Mouse (Mus musculus) embryonic facial prominence, embryonic 14.5 days (tissue): ENCODE measurements around the gene Olfr1442. TPM values are rescaled to one million over a fixed set of nuclear protein-coding genes. Genes with fewer than 3 reads are reported as not detected.

Experiments used
- ATAC-seq: fragments of 200-750 bp; cut with Nextera tagmentation; 2 replicates; pipeline ENCODE4 v1.8.0; 2017; ENCODE audit warnings: low read depth, moderate number of reproducible peaks, moderate TSS enrichment
- DNase-seq: peaks from one replicate; pipeline ENCODE4 v3.0.0-alpha.2; 2015; ENCODE audit warnings: low spot score
- H3K27ac ChIP-seq: fragments of 300-500 bp; sonication (generic); replicated peaks from 2 replicates; pipeline ENCODE4 v1.5.1; 2014; ENCODE audit warnings: low read depth, mild to moderate bottlenecking, low read length, moderate library complexity
- H3K27me3 ChIP-seq: fragments of 300-500 bp; sonication (generic); replicated peaks from 2 replicates; pipeline ENCODE4 v1.6.1; 2014; ENCODE audit warnings: low read length; ENCODE audit not compliant: control insufficient read depth, insufficient read depth
- H3K36me3 ChIP-seq: fragments of 300-500 bp; sonication (generic); 2 replicates; pipeline ENCODE4 v1.6.1; 2014; ENCODE audit warnings: low read length, mixed read lengths; ENCODE audit not compliant: control insufficient read depth, insufficient read depth
- H3K4me1 ChIP-seq: fragments of 300-500 bp; sonication (generic); 2 replicates; pipeline ENCODE4 v1.6.1; 2014; ENCODE audit warnings: antibody characterized with exemption, low read length; ENCODE audit not compliant: control insufficient read depth, insufficient read depth
- H3K4me2 ChIP-seq: fragments of 300-500 bp; sonication (generic); 2 replicates; pipeline ENCODE4 v1.6.1; 2014; ENCODE audit warnings: low read depth, mild to moderate bottlenecking, low read length, moderate library complexity, mixed read lengths
- H3K4me3 ChIP-seq: fragments of 300-500 bp; sonication (generic); 2 replicates; pipeline ENCODE4 v1.5.1; 2014; ENCODE audit warnings: low read depth, mild to moderate bottlenecking, low read length
- H3K9ac ChIP-seq: fragments of 300-500 bp; sonication (generic); 2 replicates; pipeline ENCODE4 v1.6.1; 2014; ENCODE audit warnings: low read depth, mild to moderate bottlenecking, low read length, moderate library complexity, mixed read lengths
- H3K9me3 ChIP-seq: fragments of 300-500 bp; sonication (generic); 2 replicates; pipeline ENCODE4 v1.6.1; 2016; ENCODE audit warnings: low read length; ENCODE audit not compliant: control insufficient read depth
- WGBS: fragments of 180-500 bp; shearing (Covaris S2); extraction: QIAGEN DNeasy Blood & Tissue Kit; methylation state at CpG from one replicate; pipeline ENCODE4 v1.1.7; 2014; 5-methylcytosine and 5-hydroxymethylcytosine counted together
- polyA plus RNA-seq: library from polyadenylated mRNA; unstranded; fragments of >200 nt; fragmentation: Nextera tagmentation; extraction: Ambion mirVana; gene quantifications from 2 replicates; pipeline ENCODE4 v1.2.1, GENCODE M21; 2014

Olfr1442 gene
- polyA plus RNA-seq, 1 experiment from 2014 or later: not detected

- no peak overlapping the region for H3K4me3 ChIP-seq
- ATAC-seq (no peak), DNase-seq (no peak)
- no peak overlapping the region for H3K9ac ChIP-seq
- no peak overlapping the region for H3K4me2 ChIP-seq
- 87% methylated on average over 4 of the region's 4 CpGs for WGBS
- H3K27me3 ChIP-seq: no peaks in the 10 kb centered on the region
- no peaks in the 10 kb centered on the region for H3K36me3 ChIP-seq
- no peak overlapping the region for H3K27ac ChIP-seq
- no peaks in the 10 kb centered on the region for H3K4me1 ChIP-seq
- H3K9me3 ChIP-seq: no peaks in the 10 kb centered on the region
Measured at GRCm38 (mm10) chr19:12671051-12671450, 812 bp downstream of the Olfr1442 start.

DNA sequence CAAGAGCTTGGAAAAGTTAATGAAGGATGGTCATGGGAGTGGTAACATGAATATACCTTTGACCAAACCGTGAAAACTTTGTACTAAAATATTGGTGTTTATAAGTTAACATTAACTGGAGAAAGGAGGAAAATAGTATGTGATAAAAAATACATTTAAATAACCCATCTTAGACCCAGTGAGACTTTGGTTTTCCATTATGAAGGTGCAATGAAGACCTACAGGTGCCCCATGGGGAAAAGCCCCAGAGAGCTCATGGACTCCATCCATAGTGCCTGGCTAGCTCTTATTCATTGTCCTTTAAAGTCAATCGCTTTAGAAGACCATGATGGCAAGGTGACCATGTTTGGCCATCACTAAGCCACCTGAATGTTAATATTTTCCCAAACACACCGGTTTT lies 7.6 kb downstream of the Olfr1442 start, which contains the start of gene Olfr1443:
Gene Olfr1443 (plus strand): TSS at position 301 of the 400 bp plus-strand sequence.
- no peak for DNase-seq
- no peak within 1 kb of the TSS for H3K27ac ChIP-seq
- no peaks in the 10 kb centered on the region for H3K9me3 ChIP-seq
- no peak within 1 kb of the TSS for H3K4me2 ChIP-seq
- 67% methylated on average over 3 of the region's 3 CpGs for WGBS
- H3K4me3 ChIP-seq: no peak within 1 kb of the TSS
- H3K27me3 ChIP-seq: no peaks in the 10 kb centered on the region
- no peak for ATAC-seq
- H3K36me3 ChIP-seq: no peaks in the 10 kb centered on the region
- H3K9ac ChIP-seq: no peak within 1 kb of the TSS
- no peaks in the 10 kb centered on the region for H3K4me1 ChIP-seq

- no peak overlapping the region for H3K9ac ChIP-seq
- H3K9me3 ChIP-seq: no peaks in the 10 kb centered on the region
- H3K27ac ChIP-seq: no peak overlapping the region
- H3K36me3 ChIP-seq: no peaks in the 10 kb centered on the region
- no peak for ATAC-seq
- H3K4me1 ChIP-seq: no peaks in the 10 kb centered on the region
- H3K4me3 ChIP-seq: no peak overlapping the region
- H3K4me2 ChIP-seq: no peak overlapping the region
- H3K27me3 ChIP-seq: no peaks in the 10 kb centered on the region
- no peak for DNase-seq
Measured at GRCm38 (mm10) chr19:12684638-12685037, 14.4 kb downstream of the Olfr1442 start.

- DNase-seq (no peak), ATAC-seq (no peak)
- H3K36me3 ChIP-seq: no peaks in the 10 kb centered on the region
Measured at GRCm38 (mm10) chr19:12685231-12685630, 15.0 kb downstream of the Olfr1442 start.

DNA sequence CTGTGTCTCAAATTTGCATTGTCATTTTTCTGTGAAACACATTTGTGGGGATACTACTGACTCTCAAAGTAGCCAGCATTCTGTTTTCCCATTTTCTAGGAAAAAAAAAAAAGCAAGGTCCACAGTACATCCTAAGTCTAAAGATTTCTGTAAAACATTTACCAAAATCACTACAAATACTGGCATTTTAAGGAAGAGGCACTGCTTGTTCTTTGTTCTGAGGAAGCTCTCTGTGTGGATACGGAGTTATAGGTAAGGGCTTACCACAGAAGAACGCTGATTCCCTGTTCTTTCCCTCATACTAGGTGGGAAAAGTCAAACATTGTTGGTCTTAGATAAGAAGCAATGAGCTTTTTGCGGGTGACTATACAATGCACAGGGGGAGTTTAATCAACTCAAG lies 25.4 kb downstream of the Olfr1442 start, which contains the start of gene Keg1:
Gene Keg1 (plus strand): TSS at position 197 of the 400 bp plus-strand sequence.
- DNase-seq: no peak
- Histone ChIP-seq H3K9me3 (no peaks in the 10 kb centered on the region), H3K4me2 (no peak within 1 kb of the TSS), H3K4me1 (no peaks in the 10 kb centered on the region), H3K27me3 (no peaks in the 10 kb centered on the region), H3K4me3 (no peak within 1 kb of the TSS), H3K9ac (no peak within 1 kb of the TSS), H3K36me3 (no peaks in the 10 kb centered on the region), H3K27ac (no peak within 1 kb of the TSS)
- 84% methylated on average over 3 of the region's 3 CpGs for WGBS
- no peak for ATAC-seq

More at GRCm38 (mm10) chr19:12685231-12685630, 15.0 kb downstream of the Olfr1442 start:
- H3K4me3 ChIP-seq: no peak overlapping the region
- H3K27me3 ChIP-seq: no peaks in the 10 kb centered on the region
- no peak overlapping the region for H3K9ac ChIP-seq
- H3K4me2 ChIP-seq: no peak overlapping the region
- H3K9me3 ChIP-seq: no peaks in the 10 kb centered on the region
- H3K27ac ChIP-seq: no peak overlapping the region
- H3K4me1 ChIP-seq: no peaks in the 10 kb centered on the region

- H3K36me3 ChIP-seq: no peaks in the 10 kb centered on the region
- ATAC-seq: no peak
- H3K9me3 ChIP-seq: no peaks in the 10 kb centered on the region
- no peak overlapping the region for H3K4me2 ChIP-seq
- no peak overlapping the region for H3K27ac ChIP-seq
- no peaks in the 10 kb centered on the region for H3K4me1 ChIP-seq
- no peaks in the 10 kb centered on the region for H3K27me3 ChIP-seq
- H3K4me3 ChIP-seq: no peak overlapping the region
- no peak for DNase-seq
- no peak overlapping the region for H3K9ac ChIP-seq
Measured at GRCm38 (mm10) chr19:12696221-12696620, 26.0 kb downstream of the Olfr1442 start.

DNA sequence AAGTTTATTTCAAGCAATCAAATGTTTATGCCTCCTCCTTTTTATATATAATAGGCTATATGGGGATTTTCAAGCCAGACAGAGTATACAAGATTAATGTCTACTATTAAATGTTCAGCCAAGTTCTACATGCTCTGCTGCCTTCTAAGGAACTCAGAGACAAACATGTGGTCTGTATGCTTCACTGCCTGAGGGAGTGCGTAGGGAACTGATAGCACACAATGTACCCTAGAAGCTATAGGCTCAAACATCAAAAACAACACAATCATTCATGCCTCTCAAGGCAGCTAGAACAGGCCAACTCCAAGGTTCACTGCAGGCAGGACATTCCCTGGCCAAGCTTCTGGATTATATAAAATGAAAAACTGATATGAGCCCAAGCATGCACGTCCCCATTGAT lies 38.2 kb downstream of the Olfr1442 start:
- no peak overlapping the region for H3K9ac ChIP-seq
- no peaks in the 10 kb centered on the region for H3K9me3 ChIP-seq
- no peaks in the 10 kb centered on the region for H3K36me3 ChIP-seq
- H3K4me2 ChIP-seq: no peak overlapping the region
- no peaks in the 10 kb centered on the region for H3K4me1 ChIP-seq
- WGBS: 71% methylated on average over 2 of the region's 2 CpGs
- ATAC-seq: no peak
- no peak overlapping the region for H3K4me3 ChIP-seq
- no peak for DNase-seq
- H3K27me3 ChIP-seq: no peaks in the 10 kb centered on the region
- H3K27ac ChIP-seq: no peak overlapping the region

DNA sequence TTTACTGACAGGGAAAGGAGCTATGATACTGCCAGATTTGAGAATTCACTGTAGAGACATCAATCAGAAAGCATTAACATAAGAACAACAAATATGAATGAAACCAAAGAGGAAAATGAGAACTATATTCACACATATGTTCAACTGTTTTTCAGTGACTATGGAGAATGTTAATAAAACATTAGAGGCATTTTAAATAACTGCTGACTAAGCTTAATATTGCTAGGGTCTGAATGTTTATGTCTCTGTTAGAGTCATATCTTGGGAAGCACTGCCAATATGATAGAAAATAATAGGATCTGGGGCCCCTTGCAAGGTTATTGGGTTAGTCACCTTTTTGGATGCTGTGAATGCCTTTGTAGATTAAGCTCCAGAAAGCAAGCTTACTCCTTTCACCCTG lies 38.7 kb downstream of the Olfr1442 start:
- Histone ChIP-seq H3K4me3 (no peak overlapping the region), H3K9me3 (no peaks in the 10 kb centered on the region), H3K27me3 (no peaks in the 10 kb centered on the region), H3K36me3 (no peaks in the 10 kb centered on the region), H3K4me1 (no peaks in the 10 kb centered on the region), H3K4me2 (no peak overlapping the region), H3K9ac (no peak overlapping the region), H3K27ac (no peak overlapping the region)
- ATAC-seq (no peak), DNase-seq (no peak)

GRCm38 (mm10) chr19:12719189-12719588 lies 49.0 kb downstream of the Olfr1442 start:
- no peaks in the 10 kb centered on the region for H3K36me3 ChIP-seq
- ATAC-seq (no peak), DNase-seq (no peak)
- WGBS: 82% methylated on average over 6 of the region's 6 CpGs
- no peak overlapping the region for H3K9ac ChIP-seq
- no peak overlapping the region for H3K4me2 ChIP-seq
- H3K4me3 ChIP-seq: no peak overlapping the region
- H3K27me3 ChIP-seq: no peaks in the 10 kb centered on the region
- H3K4me1 ChIP-seq: no peaks in the 10 kb centered on the region
- no peak overlapping the region for H3K27ac ChIP-seq
- no peaks in the 10 kb centered on the region for H3K9me3 ChIP-seq
